Mouse (Mus musculus): ENCODE data around the gene Il24.

DNA sequence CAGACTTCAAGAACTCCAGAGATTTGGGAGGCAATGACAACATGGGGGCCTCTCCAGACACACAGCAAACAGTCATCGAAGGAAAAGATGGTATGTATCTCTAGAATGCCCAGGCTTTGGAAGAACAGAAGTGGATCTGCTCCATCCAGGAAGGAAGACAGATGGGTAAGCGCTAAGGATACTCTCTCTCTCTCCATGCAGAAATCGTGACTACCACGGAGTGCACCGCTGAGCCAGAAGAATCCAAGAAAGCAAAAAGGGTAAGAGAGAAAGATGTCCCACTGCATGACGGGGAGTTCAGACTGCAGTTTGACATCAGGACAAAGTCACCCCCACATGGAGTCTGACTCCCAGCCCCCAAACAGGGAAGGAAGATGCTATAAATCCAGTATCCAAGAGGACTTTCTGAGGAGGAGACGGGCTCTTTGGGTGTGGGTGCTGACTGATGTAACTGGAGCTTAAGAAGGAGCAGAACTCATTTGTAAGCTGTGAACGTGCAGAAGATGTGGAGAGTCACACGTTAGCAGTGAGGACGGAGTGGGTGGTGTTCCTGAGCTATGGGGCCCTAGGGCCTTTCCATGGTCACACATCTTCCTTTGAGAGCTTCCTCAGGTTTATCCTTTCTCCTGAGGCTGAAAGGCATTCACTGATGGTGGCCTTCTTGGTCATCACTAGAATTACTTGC, 37.6 kb downstream of the Il24 start:
- TF ChIP-seq CTCF (IDR thresholded peaks at IDR 0.05; ENCODE audit: low read depth) (no peak), EP300 (IDR thresholded peaks at IDR 0.05; ENCODE audit: low read depth) (no peak)
